Mouse (Mus musculus) embryonic facial prominence, embryonic 13.5 days (tissue): ENCODE data around the gene Trip11. TPM values are rescaled to one million over a fixed set of nuclear protein-coding genes. Genes with fewer than 3 reads are reported as not detected.

Experiments used
- ATAC-seq: fragments of 200-750 bp; cut with Nextera tagmentation; 2 replicates; pipeline ENCODE4 v1.8.0; 2017; ENCODE audit warnings: low read depth; ENCODE audit not compliant: insufficient number of reproducible peaks, insufficient read depth, low FRiP score, low TSS enrichment
- H3K27ac ChIP-seq: fragments of 300-500 bp; sonication (generic); 2 replicates; pipeline ENCODE4 v1.5.1; 2015; ENCODE audit warnings: moderate library complexity, mild to moderate bottlenecking, inconsistent platforms
- H3K27me3 ChIP-seq: fragments of 300-500 bp; sonication (generic); 2 replicates; pipeline ENCODE4 v1.6.1; 2015; ENCODE audit warnings: mild to moderate bottlenecking, inconsistent platforms
- H3K36me3 ChIP-seq: fragments of 300-500 bp; sonication (generic); 2 replicates; pipeline ENCODE4 v1.6.1; 2015; ENCODE audit warnings: mild to moderate bottlenecking, inconsistent platforms
- H3K4me1 ChIP-seq: fragments of 300-500 bp; sonication (generic); 2 replicates; pipeline ENCODE4 v1.6.1; 2015; ENCODE audit warnings: inconsistent platforms
- H3K4me2 ChIP-seq: fragments of 300-500 bp; sonication (generic); 2 replicates; pipeline ENCODE4 v1.6.1; 2015; ENCODE audit warnings: moderate library complexity, mild to moderate bottlenecking, inconsistent platforms
- H3K4me3 ChIP-seq: fragments of 300-500 bp; sonication (generic); 2 replicates; pipeline ENCODE4 v1.5.1; 2015; ENCODE audit warnings: mild to moderate bottlenecking, inconsistent platforms
- H3K9ac ChIP-seq: fragments of 300-500 bp; sonication (generic); 2 replicates; pipeline ENCODE4 v1.6.1; 2015; ENCODE audit warnings: mild to moderate bottlenecking, inconsistent platforms
- H3K9me3 ChIP-seq: fragments of 300-500 bp; sonication (generic); 2 replicates; pipeline ENCODE4 v1.6.1; 2016; ENCODE audit warnings: inconsistent platforms
- whole genome bisulfite sequencing: fragments of 180-500 bp; shearing (Covaris S2); methylation state at CpG from one replicate; pipeline ENCODE4 v1.1.7; 2015; ENCODE audit warnings: mixed read lengths; 5-methylcytosine and 5-hydroxymethylcytosine counted together
- polyA plus RNA-seq: library from polyadenylated mRNA; unstranded; fragments of >200 nt; fragmentation: Nextera tagmentation; extraction: Ambion mirVana; gene quantifications from 2 replicates; pipeline ENCODE4 v1.2.1, GENCODE M21; 2015

Gene Trip11
- polyA plus RNA-seq, 1 experiment from 2014 or later = 35.3 TPM

DNA sequence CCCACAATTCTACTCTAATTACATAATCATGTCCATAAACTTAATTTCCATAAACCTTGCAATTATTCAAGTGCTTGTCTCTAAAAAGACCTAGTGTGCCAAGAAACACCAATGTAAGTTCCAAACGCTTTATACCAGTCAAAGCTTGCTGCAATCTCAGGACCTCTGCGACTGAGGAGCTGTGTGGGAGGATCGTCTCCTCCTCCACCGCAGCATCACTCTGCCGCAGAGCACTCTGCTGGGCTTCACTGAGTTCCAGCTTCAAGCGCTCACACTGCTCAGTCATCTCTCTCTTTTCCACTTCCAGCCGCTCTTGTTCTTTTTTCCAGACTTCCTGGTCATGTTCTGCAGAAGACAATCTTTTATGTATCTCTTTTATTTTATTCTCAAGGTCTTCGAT, 19.8 kb downstream of the Trip11 start:
- Histone ChIP-seq H3K4me3 (no peak overlapping the region), H3K27ac (no peak overlapping the region), H3K4me1 (no peaks in the 10 kb centered on the region), H3K9ac (no peak overlapping the region), H3K27me3 (no peaks in the 10 kb centered on the region), H3K36me3 (peaks cover 49% of the 10 kb centered on the region), H3K4me2 (no peak overlapping the region), H3K9me3 (no peaks in the 10 kb centered on the region)
- 89% methylated on average over 8 of the region's 8 CpGs for WGBS
- ATAC-seq = no peak

DNA sequence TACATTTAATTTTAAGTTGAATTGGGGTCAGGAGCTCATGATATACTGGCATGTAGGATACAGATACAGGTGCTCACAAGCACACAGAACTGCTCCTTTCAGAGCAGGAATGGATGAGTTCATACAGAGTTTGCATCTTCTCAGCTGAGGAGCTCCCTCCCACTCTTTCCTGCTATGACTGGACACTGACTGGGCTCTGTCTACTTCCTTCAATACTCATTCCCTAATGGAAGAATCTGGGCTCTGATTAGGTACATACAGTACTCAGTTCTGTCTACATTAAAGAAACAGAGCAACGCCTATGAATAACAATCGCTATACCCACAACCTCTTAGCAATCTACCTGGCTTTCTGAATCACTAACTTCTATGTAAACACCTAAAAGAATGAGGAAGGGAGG, 20.2 kb downstream of the Trip11 start:
- Histone ChIP-seq H3K4me3 (no peak overlapping the region), H3K4me2 (no peak overlapping the region), H3K27me3 (no peaks in the 10 kb centered on the region), H3K4me1 (no peaks in the 10 kb centered on the region), H3K9ac (no peak overlapping the region), H3K9me3 (no peaks in the 10 kb centered on the region), H3K36me3 (peaks cover 49% of the 10 kb centered on the region), H3K27ac (no peak overlapping the region)
- ATAC-seq = no peak
- WGBS = 95% methylated on average over 2 of the region's 2 CpGs

GRCm38 (mm10) chr12:101891066-101891465, 22.0 kb downstream of the Trip11 start:
- Histone ChIP-seq H3K27ac (no peak overlapping the region), H3K27me3 (no peaks in the 10 kb centered on the region), H3K9me3 (no peaks in the 10 kb centered on the region), H3K36me3 (peaks cover 58% of the 10 kb centered on the region), H3K9ac (no peak overlapping the region), H3K4me2 (no peak overlapping the region), H3K4me1 (no peaks in the 10 kb centered on the region), H3K4me3 (no peak overlapping the region)
- 90% methylated on average over 5 of the region's 5 CpGs for WGBS
- ATAC-seq = no peak

DNA sequence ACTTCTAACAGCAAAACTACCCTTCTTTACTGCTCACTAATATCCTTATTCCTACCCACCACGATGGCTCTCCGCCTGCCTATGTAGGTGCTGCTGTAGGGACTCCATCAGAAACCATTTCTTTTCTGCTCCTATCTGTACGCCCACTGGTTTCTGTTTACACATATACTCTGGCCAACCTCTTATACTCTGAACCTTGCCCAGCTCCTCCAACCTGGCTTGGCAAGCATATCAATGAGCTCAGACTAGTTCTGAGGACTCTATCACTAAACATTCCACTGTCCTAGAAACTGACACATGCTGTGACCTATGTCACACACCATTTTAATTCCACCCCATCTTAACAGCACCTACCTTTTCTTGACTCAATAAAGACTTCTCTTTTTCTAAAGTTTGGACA, 23.7 kb downstream of the Trip11 start:
- H3K4me3 ChIP-seq = no peak overlapping the region
- no peaks in the 10 kb centered on the region for H3K27me3 ChIP-seq
- H3K4me1 ChIP-seq = no peaks in the 10 kb centered on the region

DNA sequence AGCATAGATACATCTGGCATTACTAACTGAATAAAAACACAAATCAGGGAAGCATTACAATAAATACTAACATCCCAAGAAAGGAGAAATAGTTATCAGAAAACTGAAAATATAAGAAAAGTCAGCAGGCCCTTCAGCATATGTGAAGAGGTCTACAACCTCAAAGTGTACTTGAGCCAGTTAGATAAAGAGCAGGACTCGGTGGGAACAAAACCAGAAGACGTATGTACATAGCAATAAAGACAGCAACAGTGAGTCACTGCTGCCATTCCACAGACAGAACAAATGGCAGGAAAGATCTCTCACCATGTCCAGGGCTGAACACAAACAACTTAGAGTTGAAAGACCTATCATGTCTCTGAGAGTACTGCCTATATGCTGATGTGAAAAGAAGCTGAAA, 24.8 kb downstream of the Trip11 start:
- Histone ChIP-seq H3K27ac (no peak overlapping the region), H3K36me3 (peaks cover 77% of the 10 kb centered on the region), H3K27me3 (no peaks in the 10 kb centered on the region), H3K4me1 (no peaks in the 10 kb centered on the region), H3K9me3 (no peaks in the 10 kb centered on the region), H3K4me3 (no peak overlapping the region), H3K9ac (no peak overlapping the region), H3K4me2 (no peak overlapping the region)
- WGBS = 93% methylated on average over 2 of the region's 2 CpGs
- no peak for ATAC-seq

More for the DNA sequence above, 23.7 kb downstream of the Trip11 start:
- peaks cover 74% of the 10 kb centered on the region for H3K36me3 ChIP-seq
- H3K4me2 ChIP-seq = no peak overlapping the region
- no peak for ATAC-seq
- 97% methylated on average over 3 of the region's 3 CpGs for WGBS
- no peak overlapping the region for H3K27ac ChIP-seq
- H3K9me3 ChIP-seq = no peaks in the 10 kb centered on the region
- H3K9ac ChIP-seq = no peak overlapping the region

DNA sequence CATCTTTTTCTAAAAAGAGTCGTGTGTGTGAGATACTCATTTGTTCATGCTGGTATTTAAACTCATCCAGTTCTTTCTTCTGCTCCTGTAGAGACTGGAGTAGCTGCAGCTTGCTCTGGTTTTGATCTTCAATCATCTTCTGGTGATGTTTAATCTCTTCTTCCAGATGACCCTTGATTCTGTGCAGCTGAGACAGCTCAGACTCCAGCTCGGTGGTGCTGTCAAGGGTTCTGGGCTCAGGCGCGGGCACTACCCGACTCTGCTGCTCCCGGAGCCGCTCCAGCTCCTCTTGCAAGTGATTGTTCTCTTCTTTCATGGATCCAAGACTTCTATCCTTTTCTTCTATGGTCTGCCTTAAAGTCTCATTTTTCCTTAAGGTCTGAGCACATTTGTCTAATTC, 28.1 kb downstream of the Trip11 start:
- Histone ChIP-seq H3K4me2 (no peak overlapping the region), H3K4me1 (no peaks in the 10 kb centered on the region), H3K27ac (no peak overlapping the region), H3K27me3 (no peaks in the 10 kb centered on the region), H3K9ac (no peak overlapping the region), H3K36me3 (peaks cover 59% of the 10 kb centered on the region), H3K9me3 (no peaks in the 10 kb centered on the region), H3K4me3 (no peak overlapping the region)
- WGBS = 93% methylated on average over 7 of the region's 7 CpGs
- ATAC-seq = no peak

GRCm38 (mm10) chr12:101876374-101876773, 36.7 kb downstream of the Trip11 start:
- no peak overlapping the region for H3K4me3 ChIP-seq
- no peak for ATAC-seq

GRCm38 (mm10) chr12:101875107-101875506, 38.0 kb downstream of the Trip11 start:
- WGBS = 63% methylated on average over 1 of the region's 1 CpGs
- H3K27me3 ChIP-seq = no peaks in the 10 kb centered on the region
- ATAC-seq = no peak

More at GRCm38 (mm10) chr12:101876374-101876773, 36.7 kb downstream of the Trip11 start:
- H3K27me3 ChIP-seq = no peaks in the 10 kb centered on the region
- H3K4me1 ChIP-seq = no peaks in the 10 kb centered on the region
- 88% methylated on average over 2 of the region's 2 CpGs for WGBS
- no peak overlapping the region for H3K9ac ChIP-seq
- H3K27ac ChIP-seq = no peak overlapping the region
- H3K9me3 ChIP-seq = no peaks in the 10 kb centered on the region
- H3K36me3 ChIP-seq = peaks cover 47% of the 10 kb centered on the region
- H3K4me2 ChIP-seq = no peak overlapping the region

GRCm38 (mm10) chr12:101862286-101862964, 50.6 kb downstream of the Trip11 start:
- no peak overlapping the region for H3K27ac ChIP-seq
- H3K4me2 ChIP-seq = no peak overlapping the region
- H3K9ac ChIP-seq = no peak overlapping the region
- H3K4me3 ChIP-seq = no peak overlapping the region
- H3K36me3 ChIP-seq = peaks cover 50% of the 10 kb centered on the region
- no peaks in the 10 kb centered on the region for H3K9me3 ChIP-seq
- H3K27me3 ChIP-seq = no peaks in the 10 kb centered on the region
- 86% methylated on average over 10 of the region's 10 CpGs for WGBS
- ATAC-seq = no peak
- H3K4me1 ChIP-seq = no peaks in the 10 kb centered on the region

More at GRCm38 (mm10) chr12:101875107-101875506, 38.0 kb downstream of the Trip11 start:
- Histone ChIP-seq H3K4me1 (no peaks in the 10 kb centered on the region), H3K36me3 (peaks cover 52% of the 10 kb centered on the region), H3K4me3 (no peak overlapping the region), H3K4me2 (no peak overlapping the region), H3K9ac (no peak overlapping the region), H3K9me3 (no peaks in the 10 kb centered on the region), H3K27ac (no peak overlapping the region)

DNA sequence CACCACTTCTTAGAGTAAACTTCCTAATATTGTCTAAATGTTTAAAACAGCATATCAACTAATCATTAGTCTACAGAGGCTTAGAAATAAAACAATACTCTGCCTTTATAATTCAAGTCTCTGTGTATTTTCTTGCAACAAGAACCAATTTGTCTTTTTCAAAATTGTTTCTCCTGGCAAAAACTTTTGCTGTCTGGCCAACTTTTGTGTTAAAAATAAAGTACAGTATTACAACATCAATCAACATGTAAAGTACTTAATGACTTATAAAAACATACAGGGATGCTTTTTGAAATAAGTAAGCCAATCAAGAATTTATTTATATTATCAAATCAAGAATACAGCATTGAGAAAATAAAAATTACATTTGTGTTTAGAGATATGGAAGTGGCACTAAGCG, 52.8 kb downstream of the Trip11 start:
- Histone ChIP-seq H3K27ac (no peak overlapping the region), H3K27me3 (no peaks in the 10 kb centered on the region), H3K4me1 (no peaks in the 10 kb centered on the region), H3K9ac (no peak overlapping the region), H3K9me3 (no peaks in the 10 kb centered on the region), H3K4me2 (no peak overlapping the region), H3K4me3 (no peak overlapping the region), H3K36me3 (peaks cover 34% of the 10 kb centered on the region)
- ATAC-seq = no peak
- 98% methylated on average over 1 of the region's 1 CpGs for WGBS

DNA sequence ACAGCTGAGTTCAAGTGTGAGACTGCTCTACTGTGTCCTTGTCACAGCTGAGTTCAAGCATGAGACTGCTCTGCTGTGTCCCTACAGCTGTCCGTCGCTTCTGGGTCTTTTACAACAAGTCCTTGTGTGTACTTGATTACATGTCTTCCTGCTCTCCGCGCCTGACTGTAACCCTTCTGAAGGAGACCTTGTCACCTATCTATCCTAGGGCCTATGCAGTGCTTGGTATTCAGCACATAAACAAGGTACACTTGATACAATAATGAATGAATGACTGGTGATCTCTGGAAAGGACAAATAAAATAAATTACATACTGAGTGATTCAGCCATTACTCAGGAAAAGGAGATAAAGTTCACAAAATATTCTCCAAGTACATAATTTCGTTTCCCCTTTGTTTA, 55.1 kb downstream of the Trip11 start:
- WGBS = 88% methylated on average over 5 of the region's 5 CpGs
- ATAC-seq = no peak

DNA sequence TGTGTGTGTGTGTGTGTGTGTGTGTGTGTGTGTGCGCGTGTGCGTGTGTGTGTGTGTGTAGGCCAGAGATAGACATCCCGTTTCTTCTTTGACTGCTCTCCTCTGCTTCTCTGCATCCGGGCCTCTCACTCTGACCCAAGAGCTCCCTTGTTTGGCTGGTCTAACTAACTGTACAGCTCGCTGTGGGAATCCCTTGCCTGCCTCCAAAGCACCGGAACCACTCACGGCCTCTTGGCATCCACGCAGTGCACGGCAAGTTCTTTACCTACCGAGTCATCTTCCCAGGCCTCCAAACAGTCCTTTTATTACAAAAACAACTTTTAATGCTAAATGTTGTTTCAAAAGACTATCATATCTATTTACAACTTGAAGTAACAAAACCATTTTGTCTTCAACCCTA, 58.7 kb downstream of the Trip11 start:
- peaks cover 7% of the 10 kb centered on the region for H3K36me3 ChIP-seq
- no peak overlapping the region for H3K4me3 ChIP-seq
- H3K4me2 ChIP-seq = no peak overlapping the region
- no peak overlapping the region for H3K27ac ChIP-seq
- H3K9ac ChIP-seq = no peak overlapping the region
- 91% methylated on average over 11 of the region's 11 CpGs for WGBS
- no peak for ATAC-seq
- no peaks in the 10 kb centered on the region for H3K4me1 ChIP-seq
- H3K9me3 ChIP-seq = no peaks in the 10 kb centered on the region
- H3K27me3 ChIP-seq = no peaks in the 10 kb centered on the region

More for the DNA sequence above, 55.1 kb downstream of the Trip11 start:
- Histone ChIP-seq H3K4me1 (no peaks in the 10 kb centered on the region), H3K4me3 (no peak overlapping the region), H3K27me3 (no peaks in the 10 kb centered on the region), H3K27ac (no peak overlapping the region), H3K36me3 (peaks cover 29% of the 10 kb centered on the region), H3K4me2 (no peak overlapping the region), H3K9ac (no peak overlapping the region), H3K9me3 (no peaks in the 10 kb centered on the region)
